Mouse (Mus musculus): ENCODE results near the gene Etfa. TPM values are rescaled to one million over a fixed set of nuclear protein-coding genes. Genes with fewer than 3 reads are reported as not detected.

Gene Etfa
- polyA plus RNA-seq, 1 experiment = 45.3 TPM

- H3K27ac ChIP-seq (ENCODE audit: control insufficient read depth, insufficient read depth, low read length) = no peak overlapping the region
- no peaks in the 10 kb centered on the region for H3K27me3 ChIP-seq (ENCODE audit: control insufficient read depth, insufficient read depth, low read length)
- H3K4me1 ChIP-seq (replicated peaks; ENCODE audit: control insufficient read depth, insufficient read depth, low read length) = no peaks in the 10 kb centered on the region
- 90% methylated on average over 6 of the region's 6 CpGs for WGBS
- no peaks in the 10 kb centered on the region for H3K36me3 ChIP-seq (ENCODE audit: control insufficient read depth, insufficient read depth, low read length)
- no peak for TF ChIP-seq POLR2A (IDR thresholded peaks at IDR 0.05; ENCODE audit: control insufficient read depth, extremely low read depth, insufficient read depth, low read length, poor library complexity)
- no peak for TF ChIP-seq CTCF (IDR thresholded peaks at IDR 0.05; ENCODE audit: borderline replicate concordance, control insufficient read depth, extremely low read depth, insufficient read depth, low read length, poor library complexity)
- H3K4me3 ChIP-seq (ENCODE audit: control insufficient read depth, insufficient read depth, low read length) = no peak overlapping the region
- no peak for DNase-seq
These were observed 106.9 kb downstream of the Etfa start for GRCm38 (mm10) chr9:55404976-55405702.

Other genes with a start within 250 kb of the Etfa start
- 6.3 and 7.3 TPM in 2 replicates for gene Nrg4, start 185.4 kb downstream of the Etfa start, polyA plus RNA-seq (2012; rRNA removed)
- 0.56 and 1.00 TPM in 2 replicates for gene Tmem266, start 185.3 kb downstream of the Etfa start, polyA plus RNA-seq (2012; rRNA removed)
- gene Isl2, start 26.4 kb upstream of the Etfa start, polyA plus RNA-seq (2012; rRNA removed) = 3.8 and 4.5 TPM in 2 replicates